Mouse (Mus musculus) cerebellum, adult 8-10 months (tissue): ENCODE data around the gene Olfr378.

ENCODE experiments used
- DNase-seq: peaks from one replicate; pipeline ENCODE4 v3.0.0; 2022

Gene Olfr378

DNA sequence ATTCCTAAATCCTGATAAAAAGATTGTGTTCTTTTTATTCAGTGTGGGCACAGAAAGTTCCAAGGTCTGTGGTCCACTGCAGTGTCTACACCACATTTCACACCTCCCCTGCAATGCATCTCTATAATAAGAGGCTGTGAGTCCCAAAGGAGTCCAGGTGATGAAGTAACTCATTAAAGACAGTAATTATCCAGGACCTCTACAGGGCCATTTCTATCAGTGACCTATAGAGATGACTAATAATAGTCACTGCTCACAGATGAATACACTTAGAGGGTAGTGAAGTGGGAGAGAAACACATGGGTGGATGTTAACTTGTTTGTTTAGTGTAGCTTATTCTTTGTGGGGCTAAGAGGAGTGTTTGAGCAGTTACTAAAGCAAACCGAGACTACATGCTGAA is at the start of gene Olfr378:
Gene Olfr378 (minus strand): TSS at position 101 of the 400 bp plus-strand sequence.
- no peak for DNase-seq

DNA sequence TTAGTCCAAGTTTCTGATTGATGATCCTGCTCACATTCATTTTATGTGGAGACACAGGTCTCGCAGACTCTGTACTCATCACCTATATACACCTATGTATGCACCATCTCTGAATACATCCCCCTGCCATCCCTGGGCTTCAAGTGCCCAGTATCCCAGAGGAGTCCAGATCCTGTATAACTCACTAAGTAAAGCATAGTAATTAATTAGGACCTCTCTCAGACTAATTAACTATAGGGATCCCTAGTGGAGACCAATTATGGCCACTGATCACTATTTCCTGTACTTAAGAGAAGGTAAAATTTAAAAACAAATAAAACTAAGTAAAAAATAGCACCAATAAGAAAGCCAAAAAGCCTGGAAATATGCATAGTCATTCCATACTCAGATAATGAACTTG is 29.1 kb upstream of the Olfr378 start, which contains the start of gene Olfr380:
Gene Olfr380 (minus strand): TSS at position 101 of the 400 bp plus-strand sequence.
- DNase-seq: no peak

DNA sequence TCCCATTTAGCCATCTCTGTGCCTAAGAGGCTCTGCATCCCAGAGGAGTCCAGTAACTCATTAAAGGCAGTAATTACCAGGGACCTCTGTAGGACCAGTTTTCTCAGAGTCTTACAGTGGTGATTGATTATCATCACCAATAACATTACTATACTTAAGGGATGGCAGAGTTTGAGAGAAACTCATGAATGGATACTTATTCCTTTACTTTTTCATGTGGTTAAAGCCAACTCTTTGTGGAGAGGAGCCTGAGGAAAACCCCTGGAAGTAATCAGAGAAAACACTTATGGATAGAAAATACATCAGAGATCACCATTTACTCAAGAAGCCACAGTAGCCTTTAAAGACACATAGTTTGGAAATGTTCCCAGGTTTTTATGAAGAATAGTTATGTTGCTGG is 28.8 kb downstream of the Olfr378 start, which contains the start of gene Olfr1:
Gene Olfr1 (minus strand): TSS at position 101 of the 400 bp plus-strand sequence.
- DNase-seq: no peak

DNA sequence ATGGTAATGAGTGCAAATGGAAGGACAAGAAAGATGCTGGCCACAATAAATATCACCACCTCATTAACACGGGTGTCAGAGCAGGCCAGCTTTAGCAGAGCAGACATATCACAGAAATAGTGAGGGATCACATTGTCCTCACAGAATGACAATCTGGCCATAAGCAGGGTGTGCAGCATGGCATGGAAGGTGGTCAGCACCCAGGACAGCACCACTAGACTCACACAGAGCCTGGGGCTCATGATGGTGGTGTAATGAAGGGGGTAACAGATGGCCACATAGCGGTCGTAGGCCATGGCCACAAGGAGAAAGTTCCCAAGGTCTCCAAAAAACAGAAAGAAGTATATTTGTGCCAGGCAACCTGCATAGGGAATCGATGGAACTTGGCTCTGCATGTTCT is 32.9 kb downstream of the Olfr378 start:
- DNase-seq: no peak
